Mouse (Mus musculus) hematopoietic stem cell, adult 5-6 weeks (primary cell): Measurements from ENCODE around the gene BC051142. TPM values are rescaled to one million over a fixed set of nuclear protein-coding genes. Genes with fewer than 3 reads are reported as not detected.
"Not testable (repeated sequence)": the region's sequence is repeated elsewhere in the genome, so short reads cannot be mapped to it uniquely, and the experiment has no call there.

Source experiments
- ATAC-seq, 2 experiments: fragments of 125-278 bp in 1 of 2; replicated peaks in 1 of 2; 2 replicates each; pipeline ENCODE4 v1.8.0; 2016 to 2017; ENCODE audit warnings: inconsistent platforms in 2 of 2, mild to moderate bottlenecking in 2 of 2, moderate number of reproducible peaks in 2 of 2, low read depth in 1 of 2, moderate TSS enrichment in 1 of 2; ENCODE audit not compliant: low FRiP score in 2 of 2, poor library complexity in 2 of 2, severe bottlenecking in 2 of 2, insufficient read depth in 1 of 2, low TSS enrichment in 1 of 2
- total RNA-seq: library from RNA; stranded (forward); fragments of 172-1452, 232-1000 nt; gene quantifications from 2 replicates; pipeline ENCODE4 v1.2.3, GENCODE M21; 2017

The BC051142 gene
- total RNA-seq, 1 experiment from 2014 or later, result 1.2 TPM

DNA sequence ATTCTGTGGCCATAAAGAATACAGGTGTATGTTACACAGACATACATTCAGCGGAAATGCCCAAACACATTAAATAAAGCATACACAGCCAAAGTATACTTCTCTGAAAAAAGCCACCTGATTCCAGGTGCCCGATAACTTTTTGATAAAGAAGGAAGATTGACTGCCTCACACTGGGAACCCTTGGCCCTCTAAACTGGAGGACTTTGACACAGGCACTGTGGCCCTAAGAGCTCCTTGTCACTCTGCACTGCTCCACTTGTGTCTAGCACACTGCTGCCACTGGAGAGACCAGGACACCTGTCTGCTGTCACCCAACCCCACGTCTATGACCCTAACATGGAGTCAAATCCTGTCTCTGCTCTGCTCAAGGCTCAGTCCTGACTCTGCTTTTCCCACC lies 76.4 kb downstream of the BC051142 start:
- ATAC-seq, result no peak

DNA sequence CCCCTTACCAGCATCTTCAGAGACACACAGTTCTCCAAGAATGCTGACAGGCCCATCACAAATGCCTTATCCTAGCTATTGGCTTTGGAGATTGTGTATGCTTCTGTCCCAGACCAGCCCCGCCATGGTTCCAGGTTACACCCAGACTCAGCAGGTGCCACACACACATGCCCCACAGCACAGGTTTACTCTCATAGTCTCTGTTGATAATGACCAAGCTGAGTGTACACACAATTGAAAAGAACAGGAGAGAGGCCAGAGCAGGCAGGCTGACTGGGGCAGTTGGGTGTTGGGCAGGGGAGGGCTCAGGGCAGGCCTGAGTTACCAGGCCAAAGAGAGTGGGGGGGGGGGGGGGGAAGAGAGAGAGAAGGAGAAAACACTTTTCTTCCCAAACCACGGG lies 77.8 kb downstream of the BC051142 start:
- ATAC-seq, result no peak

DNA sequence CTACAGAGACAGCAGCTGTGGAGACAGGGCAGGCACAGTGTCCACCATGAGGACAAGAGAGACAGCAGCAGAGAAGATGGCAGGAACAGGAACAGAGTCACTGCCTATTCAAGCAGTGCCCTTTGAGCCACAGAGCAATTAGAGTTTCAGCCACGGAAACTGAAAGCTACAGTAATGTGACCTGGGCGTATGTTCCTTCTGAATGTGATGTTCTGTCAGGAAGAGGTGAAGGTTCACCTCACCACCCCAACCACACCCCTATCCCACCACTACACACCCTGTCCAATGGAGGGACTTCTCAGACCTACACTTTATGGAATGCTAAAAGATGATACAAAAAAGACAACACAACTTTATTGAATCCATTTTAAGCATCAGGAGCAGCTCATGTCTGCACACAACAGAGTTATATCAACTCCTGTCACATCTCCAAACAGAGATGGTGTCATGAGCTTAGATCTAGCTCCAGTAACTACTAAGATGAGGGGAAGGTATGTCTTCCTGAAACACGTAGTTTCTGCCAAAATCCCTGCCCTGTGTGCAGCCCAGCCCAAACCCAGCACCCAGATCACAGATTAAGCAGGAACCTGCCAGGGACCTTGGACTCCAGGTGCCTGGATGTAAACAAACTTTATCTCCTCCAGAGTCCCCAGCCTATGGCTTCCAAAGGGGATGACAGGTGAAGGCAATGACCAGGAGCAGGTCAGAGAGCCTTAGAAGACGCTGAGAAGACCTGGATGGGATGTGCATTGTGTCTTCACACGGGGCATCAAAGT lies 78.8 kb downstream of the BC051142 start, which contains the start of gene Btnl4:
TSS of gene Btnl4 (minus strand) at position 81 of the 776 bp plus-strand sequence.
- ATAC-seq, result not testable (repeated sequence)

DNA sequence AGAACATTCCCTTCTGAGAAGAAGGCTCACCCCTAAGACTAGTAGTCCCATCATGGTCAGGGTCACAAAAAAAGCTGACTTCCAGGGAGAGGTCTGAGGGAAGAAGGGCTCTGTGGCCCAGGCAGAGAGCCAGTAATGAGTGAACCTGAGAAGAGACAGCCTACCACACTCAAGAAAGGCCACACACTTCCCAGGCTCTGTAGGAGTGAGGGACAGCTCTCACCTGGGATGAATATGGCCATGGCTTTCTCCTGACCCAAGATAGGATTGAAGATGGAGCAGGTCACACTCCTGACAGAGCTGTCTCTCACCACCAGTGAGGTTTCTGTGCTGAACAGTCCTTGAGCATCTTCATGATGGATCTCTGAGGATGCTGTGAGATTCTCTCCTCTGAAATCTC lies 94.2 kb downstream of the BC051142 start:
- ATAC-seq, result no peak

DNA sequence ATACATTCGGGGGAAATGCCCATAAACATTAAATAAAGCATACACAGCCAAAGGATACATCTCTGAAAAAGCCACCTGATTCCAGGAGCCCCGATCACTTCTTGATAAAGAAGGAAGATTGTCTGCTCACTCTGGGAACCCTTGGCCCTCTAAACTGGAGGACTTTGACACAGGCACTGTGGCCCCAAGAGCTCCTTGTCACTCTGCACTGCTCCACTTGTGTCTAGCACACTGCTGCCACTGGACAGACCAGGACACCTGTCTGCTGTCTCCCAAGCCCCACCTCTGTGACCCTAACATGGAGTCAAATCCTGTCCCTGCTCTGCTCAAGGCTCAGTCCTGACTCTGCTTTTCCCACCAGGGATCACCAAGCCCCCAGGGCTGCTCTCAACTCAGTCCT lies 96.5 kb downstream of the BC051142 start:
- not testable (repeated sequence) for ATAC-seq

DNA sequence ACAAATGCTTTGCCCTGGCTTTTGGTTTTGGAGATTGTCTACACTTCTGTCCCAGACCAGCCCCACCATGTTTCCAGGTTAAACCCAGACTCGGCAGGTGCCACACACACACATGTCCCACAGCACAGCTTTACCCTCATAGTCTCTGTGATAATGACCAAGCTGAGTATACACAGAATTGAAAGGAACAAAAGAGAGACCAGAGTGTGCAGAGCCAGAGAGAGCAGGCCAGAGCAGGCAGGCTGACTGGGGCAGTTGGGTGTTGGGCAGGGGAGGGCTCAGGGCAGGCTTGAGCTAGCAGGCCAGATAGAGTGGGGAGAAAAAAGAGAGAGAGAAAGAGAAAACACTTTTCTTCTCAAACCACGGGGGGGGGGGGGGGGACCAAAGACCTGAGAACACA lies 97.9 kb downstream of the BC051142 start:
- ATAC-seq, result no peak

DNA sequence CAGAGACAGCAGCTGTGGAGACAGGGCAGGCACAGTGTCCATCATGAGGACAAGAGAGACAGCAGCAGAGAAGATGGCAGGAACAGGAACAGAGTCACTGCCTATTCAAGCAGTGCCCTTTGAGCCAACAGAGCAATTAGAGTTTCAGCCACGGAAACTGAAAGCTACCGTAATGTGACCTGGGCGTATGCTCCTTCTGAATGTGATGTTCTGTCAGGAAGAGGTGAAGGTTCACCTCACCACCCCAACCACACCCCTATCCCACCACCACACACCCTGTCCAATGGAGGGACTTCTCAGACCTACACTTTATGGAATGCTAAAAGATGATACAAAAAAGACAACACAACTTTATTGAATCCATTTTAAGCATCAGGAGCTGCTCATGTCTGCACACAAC lies 98.7 kb downstream of the BC051142 start:
- not testable (repeated sequence) for ATAC-seq

DNA sequence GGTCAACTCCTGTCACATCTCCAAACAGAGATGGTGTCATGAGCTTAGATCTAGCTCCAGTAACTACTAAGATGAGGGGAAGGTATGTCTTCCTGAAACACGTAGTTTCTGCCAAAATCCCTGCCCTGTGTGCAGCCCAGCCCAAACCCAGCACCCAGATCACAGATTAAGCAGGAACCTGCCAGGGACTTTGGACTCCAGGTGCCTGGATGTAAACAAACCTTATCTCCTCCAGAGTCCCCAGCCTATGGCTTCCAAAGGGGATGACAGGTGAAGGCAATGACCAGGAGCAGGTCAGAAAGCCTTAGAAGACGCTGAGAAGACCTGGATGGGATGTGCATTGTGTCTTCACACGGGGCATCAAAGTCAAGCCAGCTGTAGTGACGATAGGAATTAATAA lies 99.1 kb downstream of the BC051142 start:
- not testable (repeated sequence) for ATAC-seq

DNA sequence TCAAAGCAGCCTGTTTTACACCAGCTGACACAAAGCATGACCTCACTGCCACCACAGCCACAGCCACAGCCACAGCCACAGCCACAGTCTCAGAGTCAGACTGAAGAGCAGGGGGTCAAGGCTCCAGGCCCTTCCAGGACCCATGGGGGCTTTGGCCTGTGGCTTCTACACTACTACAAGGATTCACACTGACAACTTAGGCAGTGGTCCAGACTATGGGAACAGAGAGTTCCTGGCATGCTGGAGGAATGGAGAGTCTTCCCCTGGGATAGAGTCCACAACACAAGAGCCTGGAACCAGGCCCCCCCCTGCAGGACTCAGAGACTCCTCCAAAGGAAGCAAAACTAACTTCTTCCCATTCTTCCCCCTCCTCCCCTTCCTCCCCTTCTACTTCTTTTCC lies 109.0 kb downstream of the BC051142 start:
- ATAC-seq, result no peak

Other genes with a start within 250 kb of the BC051142 start
- gene H2-DMb1, start 245.7 kb upstream of the BC051142 start, total RNA-seq, result 51.5 and 55.9 TPM in 2 replicates
- 130 and 164 TPM in 2 replicates for gene Tap1, start 211.3 kb upstream of the BC051142 start, total RNA-seq
- gene Psmb9, start 211.1 kb upstream of the BC051142 start, total RNA-seq, result 124 and 169 TPM in 2 replicates
- gene Psmb8, start 201.1 kb upstream of the BC051142 start, total RNA-seq, result 392 and 482 TPM in 2 replicates
- gene Tap2, start 195.3 kb upstream of the BC051142 start, total RNA-seq, result 113 and 116 TPM in 2 replicates
- gene H2-Ob, start 159.9 kb upstream of the BC051142 start, total RNA-seq, result 60.2 and 91.1 TPM in 2 replicates
- 155 and 159 TPM in 2 replicates for gene H2-Ab1, start 141.1 kb upstream of the BC051142 start, total RNA-seq
- gene H2-Aa, start 111.0 kb upstream of the BC051142 start, total RNA-seq, result 66.5 and 77.4 TPM in 2 replicates
- 64.4 and 73.0 TPM in 2 replicates for gene H2-Eb1, start 93.0 kb upstream of the BC051142 start, total RNA-seq
- gene H2-Eb2, start 73.2 kb upstream of the BC051142 start, total RNA-seq, result 0.06 TPM in 1 of 2 replicates, not detected in the other
- gene Btnl2, start 44.0 kb upstream of the BC051142 start, total RNA-seq, result not detected in 2 replicates
- gene Btnl1, start 21.7 kb upstream of the BC051142 start, total RNA-seq, result not detected in 2 replicates
- not detected in 2 replicates for gene Btnl4, start 78.5 kb downstream of the BC051142 start, total RNA-seq
- gene Btnl6, start 118.5 kb downstream of the BC051142 start, total RNA-seq, result not detected in 2 replicates
- 0.35 and 0.56 TPM in 2 replicates for gene Notch4, start 165.4 kb downstream of the BC051142 start, total RNA-seq
- 27.3 and 31.2 TPM in 2 replicates for gene Gpsm3, start 191.0 kb downstream of the BC051142 start, total RNA-seq
- gene Pbx2, start 192.4 kb downstream of the BC051142 start, total RNA-seq, result 33.1 and 51.5 TPM in 2 replicates
- 1.5 and 2.4 TPM in 2 replicates for gene Ager, start 199.0 kb downstream of the BC051142 start, total RNA-seq
- gene Rnf5, start 204.9 kb downstream of the BC051142 start, total RNA-seq, result 6.6 and 18.0 TPM in 2 replicates
- 21.9 and 22.8 TPM in 2 replicates for gene Agpat1, start 205.4 kb downstream of the BC051142 start, total RNA-seq
- gene Egfl8, start 217.2 kb downstream of the BC051142 start, total RNA-seq, result 1.3 and 4.5 TPM in 2 replicates
- gene Ppt2, start 229.7 kb downstream of the BC051142 start, total RNA-seq, result 23.2 and 27.6 TPM in 2 replicates
- gene Prrt1, start 230.7 kb downstream of the BC051142 start, total RNA-seq, result 0.13 TPM in 1 of 2 replicates, not detected in the other
- 24.1 and 35.8 TPM in 2 replicates for gene Fkbpl, start 245.9 kb downstream of the BC051142 start, total RNA-seq
- 12.3 and 19.9 TPM in 2 replicates for gene Atf6b, start 248.3 kb downstream of the BC051142 start, total RNA-seq